Mouse (Mus musculus): Measurements from ENCODE around the gene Ociad1. TPM values are rescaled to one million over a fixed set of nuclear protein-coding genes. Genes with fewer than 3 reads are reported as not detected.
A peak's percentile ranks its signal among the peaks of the same experiment; 100 is the strongest.
"Not testable (repeated sequence)": the region's sequence is repeated elsewhere in the genome, so short reads cannot be mapped to it uniquely, and the experiment has no call there.

Ociad1 gene
- polyA plus RNA-seq, 1 experiment from 2014 or later: 220 TPM

DNA sequence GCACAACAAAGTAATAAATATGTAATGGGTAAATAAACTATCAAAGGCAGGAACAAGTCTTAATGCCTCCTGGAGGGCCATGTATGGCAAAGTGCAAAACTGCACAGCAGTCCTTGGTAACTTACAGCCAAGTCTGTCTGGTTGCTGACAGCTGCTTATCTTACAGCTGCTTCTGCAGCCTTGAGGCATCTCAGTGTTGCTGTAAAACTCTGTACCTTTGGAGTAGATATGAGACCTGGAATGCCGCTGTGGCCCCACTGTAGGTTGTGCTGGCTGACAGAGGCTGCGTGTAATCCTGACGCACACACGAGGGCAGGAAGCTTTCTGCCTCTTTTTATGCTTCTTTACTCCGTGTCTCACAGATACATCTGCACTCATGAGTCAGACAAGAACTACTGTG is 18.9 kb downstream of the Ociad1 start:
- ATAC-seq (ENCODE audit: extremely low read depth, insufficient number of reproducible peaks, low FRiP score, low TSS enrichment): peak; percentile 51; the same call in 1 of the 2 replicates
- Histone ChIP-seq H3K4me2 (peak overlapping the region; percentile 20; the same call in 1 of the 2 replicates), H3K36me3 (peaks cover 95% of the 10 kb centered on the region), H3K9me3 (no peaks in the 10 kb centered on the region), H3K27me3 (replicated peaks) (no peaks in the 10 kb centered on the region), H3K27ac (replicated peaks) (peak overlapping the region; percentile 74), H3K9ac (no peak overlapping the region; the same call in 1 of the 2 replicates), H3K4me3 (no peak overlapping the region), H3K4me1 (peaks cover 56% of the 10 kb centered on the region)
- 27% methylated on average over 5 of the region's 5 CpGs for WGBS

GRCm38 (mm10) chr5:73313591-73313990 is 21.0 kb downstream of the Ociad1 start:
- WGBS: 75% methylated on average over 10 of the region's 10 CpGs
- Histone ChIP-seq H3K27me3 (replicated peaks) (no peaks in the 10 kb centered on the region), H3K9me3 (no peaks in the 10 kb centered on the region), H3K36me3 (peaks cover 89% of the 10 kb centered on the region), H3K27ac (replicated peaks) (no peak overlapping the region), H3K4me3 (no peak overlapping the region), H3K9ac (no peak overlapping the region), H3K4me2 (no peak overlapping the region), H3K4me1 (peaks cover 55% of the 10 kb centered on the region)
- no peak for ATAC-seq (ENCODE audit: extremely low read depth, insufficient number of reproducible peaks, low FRiP score, low TSS enrichment)

- Histone ChIP-seq H3K36me3 (peaks cover 81% of the 10 kb centered on the region), H3K9me3 (no peaks in the 10 kb centered on the region)
- WGBS: 93% methylated on average over 2 of the region's 2 CpGs
These were observed 22.1 kb downstream of the Ociad1 start for GRCm38 (mm10) chr5:73314654-73315053.

GRCm38 (mm10) chr5:73319306-73319705 is 26.7 kb downstream of the Ociad1 start:
- Histone ChIP-seq H3K27ac (replicated peaks) (no peak overlapping the region), H3K4me3 (no peak overlapping the region), H3K9me3 (no peaks in the 10 kb centered on the region), H3K4me2 (no peak overlapping the region), H3K27me3 (replicated peaks) (no peaks in the 10 kb centered on the region), H3K9ac (no peak overlapping the region), H3K4me1 (peaks cover 25% of the 10 kb centered on the region), H3K36me3 (peaks cover 50% of the 10 kb centered on the region)
- WGBS: 88% methylated on average over 5 of the region's 5 CpGs
- no peak for ATAC-seq (ENCODE audit: extremely low read depth, insufficient number of reproducible peaks, low FRiP score, low TSS enrichment)

More at GRCm38 (mm10) chr5:73314654-73315053, 22.1 kb downstream of the Ociad1 start:
- Histone ChIP-seq H3K27ac (replicated peaks) (no peak overlapping the region), H3K4me1 (peaks cover 52% of the 10 kb centered on the region), H3K9ac (no peak overlapping the region), H3K4me3 (no peak overlapping the region), H3K27me3 (replicated peaks) (no peaks in the 10 kb centered on the region), H3K4me2 (no peak overlapping the region)
- ATAC-seq (ENCODE audit: extremely low read depth, insufficient number of reproducible peaks, low FRiP score, low TSS enrichment): no peak

GRCm38 (mm10) chr5:73322684-73323083 is 30.1 kb downstream of the Ociad1 start:
- 82% methylated on average over 1 of the region's 1 CpGs for WGBS
- not testable (repeated sequence) for H3K27ac ChIP-seq (replicated peaks); H3K9ac ChIP-seq; H3K27me3 ChIP-seq (replicated peaks); H3K9me3 ChIP-seq; ATAC-seq (ENCODE audit: extremely low read depth, insufficient number of reproducible peaks, low FRiP score, low TSS enrichment); H3K4me1 ChIP-seq; H3K4me2 ChIP-seq; H3K4me3 ChIP-seq
- peaks cover 20% of the 10 kb centered on the region for H3K36me3 ChIP-seq

- no peaks in the 10 kb centered on the region for H3K27me3 ChIP-seq (replicated peaks)
- no peak overlapping the region for H3K4me2 ChIP-seq
- peaks cover 19% of the 10 kb centered on the region for H3K36me3 ChIP-seq
- WGBS: 82% methylated on average over 5 of the region's 5 CpGs
- no peak overlapping the region for H3K27ac ChIP-seq (replicated peaks)
- H3K9ac ChIP-seq: no peak overlapping the region
- H3K4me3 ChIP-seq: no peak overlapping the region
- no peak for ATAC-seq (ENCODE audit: extremely low read depth, insufficient number of reproducible peaks, low FRiP score, low TSS enrichment)
- no peaks in the 10 kb centered on the region for H3K4me1 ChIP-seq
- no peaks in the 10 kb centered on the region for H3K9me3 ChIP-seq
These were observed 31.0 kb downstream of the Ociad1 start for GRCm38 (mm10) chr5:73323602-73324001.

DNA sequence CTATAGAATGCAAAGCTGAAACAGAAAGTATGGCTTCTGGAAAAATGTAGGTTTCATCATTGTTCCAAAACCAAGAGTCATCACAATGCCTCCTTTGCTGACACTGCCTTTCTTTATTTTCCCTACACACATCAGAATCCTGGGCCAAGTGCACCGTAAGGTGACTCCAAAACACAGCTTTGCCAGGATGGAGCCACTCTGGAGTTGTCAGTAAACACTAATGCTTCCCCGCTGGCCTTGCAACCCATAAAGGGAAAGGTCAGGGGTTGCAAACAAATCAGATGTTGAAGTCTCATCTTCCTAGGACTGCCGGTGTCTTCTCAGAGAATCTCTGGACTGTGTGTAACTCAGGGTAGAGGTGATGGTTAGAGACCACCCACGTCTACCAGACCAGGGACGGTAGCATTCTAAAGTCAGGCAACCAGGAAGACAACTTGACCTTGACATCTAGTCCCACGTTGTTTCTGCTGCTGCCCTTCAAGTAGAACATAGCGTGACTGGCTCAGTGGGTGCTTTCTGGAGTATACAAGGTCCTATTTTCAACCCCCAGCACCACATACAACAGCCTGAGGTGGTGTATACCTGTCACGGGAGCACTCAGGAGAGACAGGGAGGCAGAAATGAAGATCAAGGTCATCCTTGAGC is 32.1 kb downstream of the Ociad1 start:
- H3K4me3 ChIP-seq: no peak overlapping the region
- ATAC-seq (ENCODE audit: extremely low read depth, insufficient number of reproducible peaks, low FRiP score, low TSS enrichment): no peak
- H3K27ac ChIP-seq (replicated peaks): no peak overlapping the region
- no peaks in the 10 kb centered on the region for H3K4me1 ChIP-seq
- no peaks in the 10 kb centered on the region for H3K9me3 ChIP-seq
- H3K9ac ChIP-seq: no peak overlapping the region
- peaks cover 20% of the 10 kb centered on the region for H3K36me3 ChIP-seq
- no peaks in the 10 kb centered on the region for H3K27me3 ChIP-seq (replicated peaks)
- no peak overlapping the region for H3K4me2 ChIP-seq
- 79% methylated on average over 8 of the region's 8 CpGs for WGBS

GRCm38 (mm10) chr5:73331002-73331401 is 38.4 kb downstream of the Ociad1 start:
- WGBS: 61% methylated on average over 4 of the region's 4 CpGs
- Histone ChIP-seq H3K36me3 (0 out of 2 replicates have a peak, but pooled peaks cover 4% of the 10 kb centered on the region), H3K4me1 (peaks cover 23% of the 10 kb centered on the region), H3K4me3 (no peak overlapping the region), H3K9me3 (no peaks in the 10 kb centered on the region), H3K9ac (no peak overlapping the region), H3K4me2 (no peak overlapping the region), H3K27me3 (replicated peaks) (no peaks in the 10 kb centered on the region; the same call in 1 of the 2 replicates), H3K27ac (replicated peaks) (no peak overlapping the region)
- ATAC-seq (ENCODE audit: extremely low read depth, insufficient number of reproducible peaks, low FRiP score, low TSS enrichment): no peak

- no peaks in the 10 kb centered on the region for H3K9me3 ChIP-seq
- WGBS: 26% methylated on average over 5 of the region's 5 CpGs
- H3K27ac ChIP-seq (replicated peaks): no peak overlapping the region
- H3K36me3 ChIP-seq: no peaks in the 10 kb centered on the region
- no peak overlapping the region for H3K9ac ChIP-seq
- ATAC-seq (ENCODE audit: extremely low read depth, insufficient number of reproducible peaks, low FRiP score, low TSS enrichment): no peak
- H3K4me3 ChIP-seq: no peak overlapping the region
- peak overlapping the region; percentile 16; the same call in 1 of the 2 replicates for H3K4me2 ChIP-seq
- peaks cover 6% of the 10 kb centered on the region; the same call in 1 of the 2 replicates for H3K27me3 ChIP-seq (replicated peaks)
- H3K4me1 ChIP-seq: peaks cover 48% of the 10 kb centered on the region
These were observed 43.9 kb downstream of the Ociad1 start for GRCm38 (mm10) chr5:73336448-73336847.

GRCm38 (mm10) chr5:73337961-73338831 is 45.6 kb downstream of the Ociad1 start:
- Histone ChIP-seq H3K27me3 (replicated peaks) (peaks cover 14% of the 10 kb centered on the region; the same call in 1 of the 2 replicates), H3K36me3 (no peaks in the 10 kb centered on the region), H3K27ac (replicated peaks) (peak overlapping the region; percentile 64)

DNA sequence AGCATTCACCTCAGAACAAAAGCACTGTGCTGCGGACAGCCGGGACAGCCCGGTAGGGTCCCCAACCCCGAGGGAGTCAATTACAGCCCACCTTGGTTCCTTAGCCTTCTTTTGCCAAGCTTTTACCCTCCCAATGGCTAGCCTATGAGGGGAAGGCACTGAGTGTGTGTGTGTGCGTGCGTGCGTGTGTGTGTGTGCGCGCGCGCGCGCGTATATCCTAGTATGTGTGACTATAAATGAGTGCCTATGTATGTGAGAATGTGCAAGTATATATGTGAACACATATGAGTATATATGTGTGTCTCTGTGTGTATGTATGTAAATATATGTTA is 46.2 kb downstream of the Ociad1 start:
- Histone ChIP-seq H3K4me3 (peak overlapping the region; percentile 69), H3K27ac (replicated peaks) (peak overlapping the region; percentile 64), H3K9me3 (no peaks in the 10 kb centered on the region), H3K27me3 (replicated peaks) (peaks cover 14% of the 10 kb centered on the region; the same call in 1 of the 2 replicates), H3K36me3 (no peaks in the 10 kb centered on the region), H3K4me2 (peak overlapping the region; percentile 88), H3K4me1 (peaks cover 44% of the 10 kb centered on the region), H3K9ac (peak overlapping the region; percentile 82)
- no peak for ATAC-seq (ENCODE audit: extremely low read depth, insufficient number of reproducible peaks, low FRiP score, low TSS enrichment)
- WGBS: 50% methylated on average over 14 of the region's 14 CpGs

More at GRCm38 (mm10) chr5:73337961-73338831, 45.6 kb downstream of the Ociad1 start:
- WGBS: 4% methylated on average over 34 of the region's 41 CpGs
- H3K9ac ChIP-seq: peak overlapping the region; percentile 82
- H3K4me1 ChIP-seq: peaks cover 44% of the 10 kb centered on the region
- H3K4me3 ChIP-seq: peak overlapping the region; percentile 69
- H3K4me2 ChIP-seq: peak overlapping the region; percentile 88
- H3K9me3 ChIP-seq: no peaks in the 10 kb centered on the region
- no peak for ATAC-seq (ENCODE audit: extremely low read depth, insufficient number of reproducible peaks, low FRiP score, low TSS enrichment)

All from heart, embryonic 13.5 days (tissue).